Mouse (Mus musculus) lung, postnatal 0 days (tissue): ENCODE measurements at regions not wholly inside any gene's neighbourhood (a gene's known extent, or its start where the extent isn't known, plus 50 kb on each side); places are given as distances from the start of the nearest gene placed in this dataset.

Experiments used
- CTCF ChIP-seq: IDR thresholded peaks from 2 replicates; pipeline ENCODE4 v1.5.1; 2016; ENCODE audit warnings: antibody characterized with exemption, mild to moderate bottlenecking
- EP300 ChIP-seq: IDR thresholded peaks from 2 replicates; pipeline ENCODE4 v1.6.1; 2016; ENCODE audit warnings: antibody characterized with exemption, mild to moderate bottlenecking, control low read depth

DNA sequence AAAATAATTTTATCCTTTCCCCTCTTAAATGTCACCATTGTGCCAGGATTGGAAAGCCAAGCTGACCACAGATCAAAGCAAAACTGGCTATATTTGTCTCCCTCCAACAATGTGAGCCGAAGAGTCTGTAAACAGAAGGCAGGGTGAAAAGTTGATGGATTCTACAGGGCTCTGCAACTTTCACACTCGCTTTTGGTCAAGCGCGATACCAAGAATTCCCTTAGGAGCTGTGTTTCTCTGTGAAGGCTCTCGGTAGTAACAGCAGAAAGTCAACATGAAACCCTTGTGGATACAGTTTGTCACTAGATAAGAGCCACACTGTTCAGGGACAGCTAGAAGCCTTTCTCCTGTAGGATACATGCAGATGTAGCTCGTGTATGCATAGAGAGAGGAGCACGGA lies 370.8 kb upstream of the Ubash3b start:
- no peak for TF ChIP-seq CTCF
- TF ChIP-seq EP300: no peak
